Mouse (Mus musculus) B cell, adult 2 months (primary cell): ENCODE measurements around the gene Isg20l2.
"Not testable (repeated sequence)": the region's sequence is repeated elsewhere in the genome, so short reads cannot be mapped to it uniquely, and the experiment has no call there.

Experiments
- DNase-seq, 2 experiments: peaks; one replicate each; pipeline ENCODE4 v3.0.0; 2022

The Isg20l2 gene

DNA sequence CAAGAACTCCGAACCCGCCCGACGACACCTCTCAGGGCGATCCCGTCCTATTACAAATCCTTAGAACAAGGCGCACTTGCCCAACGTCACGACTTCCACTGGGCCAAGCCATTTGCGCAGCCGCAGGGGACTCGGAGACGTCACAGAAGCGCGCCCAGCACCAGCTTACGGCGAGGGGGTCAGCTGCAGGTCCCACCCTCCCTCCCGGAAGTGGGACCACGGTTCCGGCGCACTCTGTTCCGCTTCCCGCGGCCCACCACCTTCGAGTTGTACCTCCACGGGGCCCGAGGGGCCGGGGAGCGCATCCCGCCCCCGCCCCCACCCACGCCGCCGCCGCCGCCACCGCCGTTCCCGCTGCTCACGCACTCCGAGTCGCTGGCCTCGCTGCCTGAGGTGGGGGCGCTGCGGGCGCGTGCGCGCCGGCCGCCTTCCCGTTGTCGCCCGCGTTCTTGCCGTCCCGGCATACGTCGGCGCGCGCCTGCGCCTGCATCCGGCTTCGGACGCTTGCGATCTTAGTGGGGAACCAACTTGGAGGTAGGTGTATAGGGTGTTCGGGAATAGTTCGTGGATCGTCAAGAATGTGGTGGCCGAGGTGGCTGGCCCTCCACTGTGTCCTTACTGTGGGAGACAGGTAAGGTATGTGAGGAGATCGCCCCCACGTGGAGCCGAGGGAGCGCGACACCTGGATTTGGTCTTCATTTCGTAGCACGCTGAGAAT, at the start of gene Isg20l2, which contains the start of gene Rrnad1:
Isg20l2 (plus strand) TSS at position 237 of the 718 bp plus-strand sequence.
Rrnad1 (minus strand) TSS at position 640 of the 718 bp plus-strand sequence.
- peak; percentile 95 to 96 for DNase-seq

DNA sequence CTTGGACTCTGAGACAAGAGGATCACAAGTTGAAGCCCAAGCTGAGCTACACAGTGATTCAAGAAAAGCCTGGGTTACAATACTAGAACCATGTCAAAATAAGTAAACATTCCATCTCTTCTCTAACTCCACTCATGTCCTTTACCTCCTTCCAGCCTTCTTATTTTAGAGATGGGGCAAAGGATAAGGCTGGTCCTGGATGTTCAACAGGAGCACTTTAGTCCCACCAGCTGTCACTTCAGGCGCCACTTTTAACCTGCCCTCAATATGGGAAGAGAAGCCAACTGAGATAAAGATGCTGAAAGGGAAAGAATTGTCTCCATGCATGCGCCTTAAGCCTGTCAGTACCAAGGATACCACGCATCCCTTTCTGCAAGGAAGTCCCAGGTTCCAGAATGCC, 45.8 kb upstream of the Isg20l2 start:
- DNase-seq: no peak

GRCm38 (mm10) chr3:87884708-87885251, 45.3 kb upstream of the Isg20l2 start:
- peak; percentile 34 to 36 for DNase-seq

DNA sequence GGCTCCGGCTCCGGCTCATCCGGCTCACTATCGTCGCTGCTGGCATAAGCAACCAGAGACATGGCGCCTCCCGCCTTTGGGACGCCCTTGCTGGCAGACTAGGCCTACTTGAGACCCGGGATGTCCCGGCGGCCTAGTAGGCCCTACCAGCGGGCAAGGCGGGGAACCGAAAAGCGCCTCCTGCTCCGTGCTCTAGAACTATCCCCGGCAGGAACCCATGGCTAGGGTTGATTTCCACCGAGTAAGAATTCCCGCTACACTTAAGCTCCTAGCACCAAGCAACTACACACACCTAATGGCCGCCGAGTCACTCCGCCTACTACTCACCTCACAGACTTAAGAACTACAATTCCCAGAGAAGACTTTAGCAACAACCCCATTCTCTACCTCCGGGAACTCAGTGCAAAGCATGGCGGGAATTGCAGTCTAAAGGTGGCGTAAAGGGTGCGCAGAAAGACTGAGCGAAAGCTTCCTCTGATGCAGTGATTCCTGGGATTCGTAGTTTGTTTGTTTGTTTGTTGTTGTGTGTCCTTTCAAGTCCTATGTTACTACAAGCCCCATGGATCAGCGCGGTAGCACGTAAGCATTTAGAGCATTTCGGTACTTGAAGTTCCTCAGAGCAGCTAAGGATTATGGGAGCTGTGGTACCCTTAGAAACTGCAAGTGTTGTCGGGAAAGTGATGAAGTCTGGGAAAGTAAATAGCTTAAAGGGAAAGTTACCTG, 44.7 kb upstream of the Isg20l2 start, which contains the start of gene Prcc:
Prcc (minus strand) TSS at position 328 of the 723 bp plus-strand sequence.
- DNase-seq: peak; percentile 84 to 91

GRCm38 (mm10) chr3:87886004-87886365, 44.1 kb upstream of the Isg20l2 start:
- DNase-seq: no peak

GRCm38 (mm10) chr3:87886416-87886815, 43.7 kb upstream of the Isg20l2 start:
- DNase-seq: peak in 1 of 2 experiments; percentile 6

- not testable (repeated sequence) for DNase-seq
These were observed 42.7 kb upstream of the Isg20l2 start for GRCm38 (mm10) chr3:87887400-87887799.

DNA sequence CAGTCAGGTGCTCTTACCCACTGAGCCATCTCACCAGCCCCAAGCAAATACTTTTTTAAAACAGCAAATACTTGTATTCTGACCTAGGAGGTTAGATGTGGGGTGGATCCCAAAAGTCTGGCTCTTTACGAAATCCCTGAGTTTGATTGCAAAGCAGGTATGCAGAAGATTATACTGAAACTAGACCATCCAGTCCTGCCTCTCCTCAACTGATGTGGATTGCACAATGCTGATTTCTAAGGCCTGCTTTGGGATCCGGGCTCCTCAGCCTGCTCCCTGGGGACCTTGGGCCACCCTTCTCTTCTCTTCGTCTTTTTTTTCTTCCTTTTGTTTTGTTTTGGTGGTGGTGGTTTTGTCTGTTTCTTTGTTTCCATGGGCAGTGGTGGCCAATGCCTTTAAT, 38.6 kb upstream of the Isg20l2 start:
- DNase-seq: no peak

DNA sequence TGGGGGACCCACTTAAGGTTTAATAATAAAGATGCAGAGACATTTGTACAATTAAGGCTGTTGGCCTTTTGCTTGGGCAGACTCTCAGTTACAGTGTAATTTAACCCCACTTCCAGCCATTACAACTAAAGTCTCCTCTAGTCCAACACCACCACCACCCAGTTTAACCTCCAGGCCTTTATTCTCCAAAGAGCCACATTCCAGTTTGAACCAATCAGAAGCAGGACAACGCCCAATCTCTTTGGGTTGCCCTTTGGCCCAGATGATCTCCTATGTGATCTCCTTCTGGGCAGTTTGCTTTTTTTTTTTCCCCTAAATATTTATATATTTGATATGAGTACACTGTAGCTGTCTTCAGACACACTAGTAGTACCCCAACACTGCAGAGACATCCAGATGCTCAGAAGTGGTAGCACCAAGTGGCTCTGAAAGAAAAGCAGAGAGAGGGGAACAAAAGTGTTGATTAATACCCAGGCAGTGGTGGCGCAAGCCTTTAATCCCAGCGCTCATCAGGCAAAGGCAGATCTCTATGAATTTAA, 36.7 kb upstream of the Isg20l2 start:
- DNase-seq: no peak

DNA sequence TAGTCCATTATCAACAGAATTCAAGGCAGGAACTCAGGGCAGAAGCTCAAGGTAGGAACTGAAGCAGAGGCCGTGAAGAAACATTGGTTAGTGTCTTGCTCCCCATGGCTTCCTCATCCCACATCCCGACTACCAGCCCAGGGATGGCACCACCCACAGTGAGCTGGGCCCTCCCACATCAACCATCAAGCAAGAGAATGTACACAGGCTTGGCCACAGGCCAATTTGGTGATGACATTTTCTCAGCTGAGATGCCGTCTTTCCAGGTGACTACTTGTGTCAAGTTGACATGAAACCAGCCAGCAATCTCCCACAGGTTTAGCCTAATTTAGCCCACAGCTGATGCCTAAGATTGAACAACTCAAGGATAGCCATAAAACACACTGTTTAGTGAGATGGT, 30.8 kb upstream of the Isg20l2 start:
- no peak for DNase-seq

GRCm38 (mm10) chr3:87899776-87900175, 30.3 kb upstream of the Isg20l2 start:
- no peak for DNase-seq

- no peak for DNase-seq
These were observed 29.0 kb upstream of the Isg20l2 start for GRCm38 (mm10) chr3:87901036-87901624.

DNA sequence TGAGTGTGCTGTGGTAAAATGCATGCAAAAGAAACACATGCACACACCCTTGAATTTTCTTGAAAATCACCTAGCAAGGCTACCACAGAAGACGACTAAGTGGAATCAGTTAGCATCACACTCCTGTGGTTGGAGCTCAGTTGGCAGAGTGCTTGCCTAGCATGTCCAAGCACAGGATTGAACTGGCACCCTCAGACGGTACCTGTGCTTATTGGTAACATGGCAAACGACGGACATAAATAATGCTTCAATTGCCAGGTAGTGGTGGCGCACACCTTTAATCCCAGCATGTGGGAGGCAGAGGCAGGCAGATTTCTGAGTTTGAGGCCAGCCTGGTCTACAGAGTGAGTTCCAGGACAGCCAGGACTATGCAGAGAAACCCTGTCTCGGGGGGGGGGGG, 28.2 kb upstream of the Isg20l2 start:
- DNase-seq: not testable (repeated sequence)

- no peak for DNase-seq
These were observed 26.3 kb upstream of the Isg20l2 start for GRCm38 (mm10) chr3:87903821-87904220.

- peak; percentile 94 for DNase-seq
These were observed 24.1 kb upstream of the Isg20l2 start, which contains the start of gene Hdgf for GRCm38 (mm10) chr3:87905880-87906485. TSS of gene Hdgf (plus strand) at chr3:87906321.

DNA sequence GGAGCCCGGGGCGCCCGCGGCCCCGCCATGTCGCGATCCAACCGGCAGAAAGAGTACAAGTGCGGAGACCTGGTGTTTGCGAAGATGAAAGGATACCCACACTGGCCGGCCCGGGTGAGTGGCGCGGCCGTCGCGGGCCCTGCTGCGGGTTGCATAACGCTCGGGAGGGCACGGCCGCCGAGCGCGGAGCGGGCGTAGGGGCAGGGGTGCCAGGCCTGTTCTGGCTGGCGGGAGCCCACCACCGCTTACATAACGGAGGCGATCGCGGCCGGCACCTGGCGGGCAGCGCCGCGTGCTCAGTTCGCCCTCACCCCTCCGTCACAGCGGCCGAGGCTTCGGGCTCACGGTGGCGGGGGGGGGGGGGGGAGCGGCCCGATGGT, 23.5 kb upstream of the Isg20l2 start:
- peak in 1 of 2 experiments; percentile 47 for DNase-seq

DNA sequence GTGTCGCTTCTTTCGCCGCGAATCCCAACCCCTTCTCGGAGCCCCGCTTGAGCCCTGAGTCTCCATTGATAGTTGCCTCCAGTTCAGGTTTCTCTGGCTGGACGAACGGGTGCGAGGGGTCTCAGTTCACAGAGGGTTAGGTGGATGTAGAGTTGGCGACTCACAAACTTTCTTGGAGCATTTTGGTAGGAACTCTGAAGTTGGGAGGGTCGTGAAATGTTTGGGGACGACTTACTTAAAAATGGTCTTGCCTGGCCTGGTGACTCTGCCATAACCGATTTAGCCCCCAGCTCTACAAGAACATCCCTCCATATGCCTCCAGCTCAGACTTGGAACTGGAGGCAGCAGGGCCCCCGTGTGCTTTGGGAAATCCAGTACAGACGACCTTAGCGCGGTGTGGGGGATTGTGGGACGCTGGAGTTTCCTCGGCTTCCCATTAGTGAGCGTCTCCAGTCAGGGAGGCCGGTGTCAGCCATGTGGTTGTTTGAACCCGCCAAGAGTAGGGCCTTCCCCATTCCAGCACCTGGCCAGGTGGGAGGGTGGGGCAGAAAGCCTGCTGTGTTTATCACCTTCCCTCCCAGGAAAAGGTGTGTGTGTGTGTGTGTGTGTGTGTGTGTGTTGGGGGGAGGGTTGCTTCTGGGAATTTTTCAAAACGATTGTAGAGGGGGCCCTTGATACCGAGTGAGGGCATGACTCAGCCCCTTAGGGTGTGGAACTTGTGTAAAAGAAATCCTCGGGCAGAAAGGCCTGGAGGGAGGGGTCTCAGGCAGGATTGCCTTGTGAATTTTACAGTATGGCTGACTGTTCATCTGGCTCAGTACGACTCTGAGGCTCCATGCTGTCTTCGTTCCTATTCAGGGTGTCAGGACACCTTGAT, 22.9 kb upstream of the Isg20l2 start:
- DNase-seq: peak in 1 of 2 experiments; percentile 26

GRCm38 (mm10) chr3:87907906-87908305, 22.2 kb upstream of the Isg20l2 start:
- DNase-seq: no peak

DNA sequence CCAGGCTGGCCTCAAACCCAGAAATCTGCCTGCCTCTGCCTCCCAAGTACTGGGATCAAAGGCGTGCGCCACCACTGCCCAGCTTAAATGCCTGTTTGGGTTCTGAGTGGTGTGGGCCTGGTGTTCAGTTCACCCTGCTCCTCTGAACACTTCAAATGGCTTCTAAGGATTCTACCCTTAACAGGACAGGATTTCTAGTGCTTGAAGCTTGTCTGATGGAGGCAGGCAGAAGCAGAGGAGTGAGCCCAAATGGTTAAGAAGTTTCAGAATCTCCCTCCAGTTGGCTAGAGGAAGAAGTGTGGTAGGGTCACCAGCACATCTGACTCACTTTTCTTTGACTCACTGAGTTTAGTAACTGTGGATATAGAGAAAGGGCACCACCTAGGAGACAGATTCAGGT, 20.7 kb upstream of the Isg20l2 start:
- no peak for DNase-seq

DNA sequence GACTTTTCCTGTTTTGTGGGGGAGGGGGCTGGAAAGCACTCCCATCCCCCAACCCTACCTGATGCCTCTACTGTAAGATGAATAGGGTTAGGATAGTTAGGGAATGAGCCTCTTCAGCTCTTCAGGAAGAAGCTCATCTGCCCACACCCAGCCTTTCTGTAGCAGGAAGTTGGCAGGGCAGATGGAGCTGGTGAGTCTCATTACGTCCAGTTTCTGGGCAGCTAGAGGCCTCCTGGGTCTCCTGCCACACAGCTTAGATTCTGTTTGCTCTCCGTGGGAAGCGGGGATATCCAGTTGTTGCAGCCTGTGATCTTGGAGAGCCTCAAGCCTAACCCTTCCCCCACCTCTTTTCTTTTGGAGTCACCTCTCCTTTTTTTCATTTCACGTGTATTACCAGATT, 20.2 kb upstream of the Isg20l2 start:
- no peak for DNase-seq

GRCm38 (mm10) chr3:87910573-87911141, 19.5 kb upstream of the Isg20l2 start:
- peak; percentile 48 to 49 for DNase-seq
